Mouse (Mus musculus) bone marrow macrophage, adult 2 months (primary cell): ENCODE measurements around the gene Arhgap23.

ENCODE experiments used
- CTCF ChIP-seq: IDR thresholded peaks from 2 replicates; pipeline ENCODE4 v1.5.1; 2012; ENCODE audit warnings: low read depth, mild to moderate bottlenecking, low read length, moderate library complexity
- POLR2A ChIP-seq: IDR thresholded peaks from 2 replicates; pipeline ENCODE4 v1.6.1; 2012; ENCODE audit warnings: mild to moderate bottlenecking, low read depth, low read length, borderline replicate concordance

DNA sequence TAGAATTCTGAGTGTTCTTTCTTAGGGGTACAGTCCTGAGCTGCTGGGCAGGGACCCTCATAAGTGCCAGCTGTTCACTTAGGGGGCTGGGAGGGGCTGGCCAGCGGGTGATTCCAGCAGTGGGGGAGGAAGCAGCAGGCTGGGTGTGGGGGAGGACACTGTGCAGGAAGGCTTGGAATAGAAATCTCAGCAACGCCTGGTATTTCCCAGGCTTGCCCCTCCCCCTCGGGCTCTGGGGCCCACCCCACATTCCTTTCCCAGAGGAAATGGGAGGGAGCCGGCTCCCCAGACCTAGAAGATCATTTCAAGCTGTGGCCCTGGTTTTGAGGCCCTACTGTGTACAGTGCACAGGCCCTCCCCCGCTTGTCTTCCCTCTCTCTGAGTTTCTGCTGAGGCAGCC lies 22.4 kb downstream of the Arhgap23 start:
- TF ChIP-seq POLR2A (no peak), CTCF (no peak)
